9 mouse cellular contexts compared by ENCODE assay signal in the genomic region with DNA sequence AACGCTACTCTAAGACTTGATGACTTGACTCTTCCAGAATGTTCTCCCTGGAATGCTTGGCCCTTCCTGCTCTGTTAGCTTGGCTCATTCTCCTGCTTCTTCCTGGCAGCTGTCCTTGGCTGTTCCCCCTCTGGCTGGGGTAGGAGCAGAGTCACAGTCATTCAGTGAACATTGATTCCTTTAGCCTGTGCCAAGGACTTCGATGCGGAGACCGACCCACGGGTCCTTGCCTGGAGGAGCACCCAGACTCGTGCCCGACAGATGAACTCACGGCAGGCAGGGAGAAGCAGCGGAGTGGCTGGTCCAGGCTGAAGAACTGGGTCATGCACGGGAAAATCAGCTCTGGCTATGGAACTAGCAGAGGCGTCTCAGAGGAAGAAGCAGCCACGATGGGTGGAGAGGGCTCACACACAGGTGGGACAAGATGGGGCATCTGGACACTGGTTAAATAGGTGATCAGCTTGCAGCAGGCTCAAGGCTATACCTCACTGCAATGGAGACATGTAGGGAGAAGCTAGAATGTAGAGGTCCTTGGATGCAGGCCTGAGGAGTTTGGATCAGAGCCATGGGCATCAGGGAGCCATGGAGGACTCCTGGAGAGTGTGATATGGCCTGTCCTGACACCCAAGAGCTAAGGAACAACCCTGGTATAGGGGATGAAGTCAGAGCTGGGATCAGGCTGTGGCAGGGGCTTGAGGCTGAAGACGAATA. TPM values are rescaled to one million over a fixed set of nuclear protein-coding genes. Genes with fewer than 3 reads are reported as not detected.
A peak's percentile ranks its signal among the peaks of the same experiment; 100 is the strongest.
DNase-seq lines count a peak whose midpoint lies in the region; ATAC-seq lines count a peak whose summit lies in the region.
"Had no signal": no experiment of that assay in that cellular context is flagged by ENCODE, and none has a peak within 500 bp of the region (broad histone marks: within the 10 kb centered on the region; RNA-seq: fewer than 3 reads in every experiment).

No protein-coding gene starts in this region.

- peaks cover 62% of the 10 kb centered on the region for H3K4me1 ChIP-seq in midbrain, embryonic 15.5 days
- H3K4me1 ChIP-seq in midbrain, embryonic 11.5 days (ENCODE audit: control insufficient read depth, insufficient read depth, low read length) = peaks cover 19% of the 10 kb centered on the region

- no peak for ATAC-seq in midbrain, embryonic 15.5 days (replicated peaks)
- no peak for ATAC-seq in midbrain, embryonic 11.5 days (ENCODE audit: low FRiP score)
- no peak for ATAC-seq in monocyte, adult 5-6 weeks (replicated peaks; ENCODE audit: insufficient number of reproducible peaks, low FRiP score, low TSS enrichment, poor library complexity, severe bottlenecking)

- peak overlapping the region; percentile 31; the same call in 1 of the 2 replicates for H3K27ac ChIP-seq in midbrain, embryonic 15.5 days
- H3K27ac ChIP-seq in midbrain, embryonic 11.5 days (ENCODE audit: low read depth, low read length) = no peak overlapping the region

- no peaks in the 10 kb centered on the region for H3K36me3 ChIP-seq in midbrain, embryonic 15.5 days (replicated peaks)
- H3K36me3 ChIP-seq in midbrain, embryonic 11.5 days (ENCODE audit: control insufficient read depth, insufficient read depth, low read length) = no peaks in the 10 kb centered on the region

- no peak overlapping the region for H3K4me2 ChIP-seq in midbrain, embryonic 15.5 days
- no peak overlapping the region for H3K4me2 ChIP-seq in midbrain, embryonic 11.5 days

- no peak for DNase-seq in midbrain, embryonic 11.5 days (ENCODE audit: low spot score, missing footprints)
- peak; percentile 54 to 56 for DNase-seq in cerebellum, adult 18-20 months
- DNase-seq in gastrocnemius, postnatal 25 days = peak; percentile 83
- peak; percentile 62 for DNase-seq in kidney, adult 9 months
- peak; percentile 52 for DNase-seq in lung, postnatal 25 days (ENCODE audit: low spot score)
- DNase-seq in thymus, postnatal 0 days (ENCODE audit: low spot score) = no peak

- no peak overlapping the region for H3K9ac ChIP-seq in midbrain, embryonic 15.5 days
- no peak overlapping the region for H3K9ac ChIP-seq in midbrain, embryonic 11.5 days (ENCODE audit: low read length)

- 79% methylated on average over 13 of the region's 13 CpGs for WGBS in midbrain, embryonic 15.5 days
- WGBS in midbrain, embryonic 11.5 days = 95% methylated on average over 13 of the region's 13 CpGs

- H3K9me3 ChIP-seq in midbrain, embryonic 15.5 days = no peaks in the 10 kb centered on the region
- no peaks in the 10 kb centered on the region for H3K9me3 ChIP-seq in midbrain, embryonic 11.5 days (ENCODE audit: control insufficient read depth, low read length)

- H3K4me3 ChIP-seq in midbrain, embryonic 15.5 days = no peak overlapping the region
- no peak overlapping the region for H3K4me3 ChIP-seq in midbrain, embryonic 11.5 days (ENCODE audit: low read depth, low read length)
- H3K4me3 ChIP-seq: myocyte had no signal

- no peaks in the 10 kb centered on the region for H3K27me3 ChIP-seq in midbrain, embryonic 15.5 days (replicated peaks)
- H3K27me3 ChIP-seq in midbrain, embryonic 11.5 days (ENCODE audit: control insufficient read depth, insufficient read depth, low read length) = no peaks in the 10 kb centered on the region

RNA-seq across cellular contexts. Expression of a gene that starts 53.8 kb away (rescaled TPM):
- polyA plus RNA-seq in midbrain, embryonic 15.5 days (2015; fragmentation: Nextera tagmentation; extraction: Ambion mirVana) = 31.0 and 31.7 TPM in 2 replicates
- 28.8 and 33.7 TPM in 2 replicates for polyA plus RNA-seq in midbrain, embryonic 11.5 days (2014; fragmentation: Nextera tagmentation; extraction: Ambion mirVana)
- total RNA-seq in gastrocnemius, postnatal 25 days (2021) = 1 to 10 TPM in 1 of 2 experiments, under 1 TPM in 1; 1.00 to 1.2 TPM
- polyA plus RNA-seq in thymus, postnatal 0 days (2015; fragmentation: Nextera tagmentation; extraction: Ambion mirVana) = 2.6 and 3.3 TPM in 2 replicates
- total RNA-seq in monocyte, adult 5-6 weeks (2017) = 0.10 TPM in 1 of 3 replicates, not detected in the others

Comparison
In these comparisons a context has a peak if more than half of its experiments do, and no peak if none do; other contexts are left out.
1. DNase-seq: peak in cerebellum, adult 18-20 months (2 of 2), gastrocnemius, postnatal 25 days (single experiment), kidney, adult 9 months (single experiment) and lung, postnatal 25 days (single experiment); none in midbrain, embryonic 11.5 days (single experiment) and thymus, postnatal 0 days (single experiment).